Mouse (Mus musculus): Measurements from ENCODE around the gene Eno1.
"Not testable (repeated sequence)": the region's sequence is repeated elsewhere in the genome, so short reads cannot be mapped to it uniquely, and the experiment has no call there.

The Eno1 gene

GRCm38 (mm10) chr4:150250549-150251422 lies 14.3 kb downstream of the Eno1 start:
- DNase-seq: no peak

DNA sequence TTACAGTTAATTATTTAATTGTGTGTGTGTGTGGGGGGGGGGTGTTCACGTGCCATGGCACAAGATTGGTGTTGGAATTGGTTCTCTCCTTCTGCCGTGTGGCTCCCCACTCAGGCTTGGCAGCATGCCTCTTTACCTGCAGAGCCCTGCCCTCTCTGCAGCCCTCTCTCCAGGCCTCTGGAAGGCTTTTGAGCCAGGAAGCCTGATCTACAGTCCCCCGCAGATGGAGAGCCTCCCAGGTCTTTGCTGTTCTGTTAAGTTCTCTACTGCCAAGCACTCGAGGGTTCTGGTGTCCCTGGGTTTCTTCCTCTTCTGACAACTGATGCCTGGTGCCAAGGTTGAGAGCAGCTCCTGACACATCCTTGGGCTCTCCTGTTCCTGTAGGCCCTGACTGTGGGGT lies 17.9 kb downstream of the Eno1 start:
- no peak for DNase-seq

DNA sequence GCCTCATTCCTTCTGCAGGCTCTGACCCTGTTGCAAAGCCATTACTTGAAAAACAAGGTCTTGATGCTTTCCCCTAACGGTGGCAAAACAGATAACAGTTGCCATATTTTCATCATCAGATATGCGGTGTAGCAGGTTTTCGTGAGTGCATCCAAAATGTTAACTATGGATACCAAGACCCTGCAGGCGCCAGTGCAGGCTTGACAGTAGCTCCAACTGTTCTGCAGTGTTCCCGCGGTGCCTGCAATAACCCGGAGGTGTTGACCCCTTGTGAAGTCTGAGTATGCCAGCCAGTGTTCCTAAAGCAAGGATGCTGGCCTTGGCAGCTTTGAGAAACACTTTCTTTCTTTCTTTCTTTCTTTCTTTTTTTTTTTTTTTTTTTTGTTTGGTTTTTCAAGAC lies 18.7 kb downstream of the Eno1 start:
- no peak for DNase-seq

- peak; percentile 56 to 64 for DNase-seq
These were observed 21.0 kb downstream of the Eno1 start for GRCm38 (mm10) chr4:150257252-150258204.

DNA sequence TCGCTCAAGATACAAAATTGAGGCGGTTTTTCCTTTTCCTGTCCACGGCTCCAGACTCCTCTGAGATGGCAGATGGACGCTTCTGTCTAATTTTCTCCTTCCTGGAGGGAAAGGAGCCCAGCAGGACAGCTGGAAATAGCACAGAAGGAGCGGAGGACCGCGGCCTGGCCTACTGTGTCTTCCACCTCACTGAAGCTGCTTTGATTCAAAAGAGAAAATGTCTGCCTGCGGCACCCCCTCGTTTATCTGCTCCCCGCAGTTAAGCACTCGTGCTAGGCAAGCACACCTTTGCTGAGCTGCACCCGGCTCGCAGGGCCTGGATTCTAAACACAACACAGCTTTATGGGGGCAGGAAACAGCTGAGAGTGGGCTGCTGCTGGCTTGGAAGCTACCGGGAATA lies 21.9 kb downstream of the Eno1 start:
- no peak for DNase-seq

- no peak for DNase-seq
These were observed 23.1 kb downstream of the Eno1 start for GRCm38 (mm10) chr4:150259577-150259976.

DNA sequence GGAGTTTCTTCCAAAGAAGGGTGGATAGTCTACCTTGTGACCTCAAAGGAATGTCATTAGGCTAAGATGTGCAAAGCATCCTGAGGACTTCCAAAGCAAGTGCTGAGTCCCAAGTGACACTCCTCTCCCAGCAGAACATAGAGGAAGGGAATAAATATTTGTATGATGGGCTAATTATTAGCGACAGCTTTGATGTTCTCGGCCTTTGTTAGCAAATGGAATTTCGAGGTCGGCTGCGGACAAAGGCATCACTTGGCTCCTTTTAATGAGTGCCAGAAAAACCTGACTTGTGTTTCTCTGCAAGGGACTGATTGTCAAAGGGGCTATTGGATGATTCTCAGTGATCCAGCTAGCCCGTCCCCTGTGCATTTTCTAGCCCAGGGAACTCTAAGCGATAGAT lies 23.6 kb downstream of the Eno1 start:
- DNase-seq: no peak

- DNase-seq: no peak
These were observed 24.2 kb downstream of the Eno1 start for GRCm38 (mm10) chr4:150260745-150261144.

DNA sequence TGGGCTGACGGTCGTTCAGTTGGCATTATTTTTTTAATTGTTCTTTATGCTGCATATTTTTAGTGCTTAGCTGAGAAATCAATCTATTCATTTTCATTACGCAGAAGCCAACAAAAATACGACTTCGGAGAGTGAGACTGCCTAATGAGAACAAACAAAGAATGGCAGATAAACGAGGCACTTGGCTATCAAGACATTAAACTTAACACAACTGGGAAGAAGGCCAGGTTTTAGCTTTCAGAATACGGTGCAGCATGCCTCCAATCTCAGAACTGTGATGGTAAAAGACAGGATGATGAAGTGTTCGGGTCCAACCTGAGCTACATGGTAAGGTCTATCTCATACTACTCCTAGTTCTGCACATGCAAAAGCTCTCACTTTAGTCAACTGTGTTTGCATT lies 25.8 kb downstream of the Eno1 start:
- no peak for DNase-seq

- no peak for DNase-seq
These were observed 28.4 kb downstream of the Eno1 start for GRCm38 (mm10) chr4:150264903-150265302.

GRCm38 (mm10) chr4:150265471-150265870 lies 28.9 kb downstream of the Eno1 start:
- no peak for DNase-seq

GRCm38 (mm10) chr4:150266655-150267223 lies 30.2 kb downstream of the Eno1 start:
- DNase-seq: no peak

DNA sequence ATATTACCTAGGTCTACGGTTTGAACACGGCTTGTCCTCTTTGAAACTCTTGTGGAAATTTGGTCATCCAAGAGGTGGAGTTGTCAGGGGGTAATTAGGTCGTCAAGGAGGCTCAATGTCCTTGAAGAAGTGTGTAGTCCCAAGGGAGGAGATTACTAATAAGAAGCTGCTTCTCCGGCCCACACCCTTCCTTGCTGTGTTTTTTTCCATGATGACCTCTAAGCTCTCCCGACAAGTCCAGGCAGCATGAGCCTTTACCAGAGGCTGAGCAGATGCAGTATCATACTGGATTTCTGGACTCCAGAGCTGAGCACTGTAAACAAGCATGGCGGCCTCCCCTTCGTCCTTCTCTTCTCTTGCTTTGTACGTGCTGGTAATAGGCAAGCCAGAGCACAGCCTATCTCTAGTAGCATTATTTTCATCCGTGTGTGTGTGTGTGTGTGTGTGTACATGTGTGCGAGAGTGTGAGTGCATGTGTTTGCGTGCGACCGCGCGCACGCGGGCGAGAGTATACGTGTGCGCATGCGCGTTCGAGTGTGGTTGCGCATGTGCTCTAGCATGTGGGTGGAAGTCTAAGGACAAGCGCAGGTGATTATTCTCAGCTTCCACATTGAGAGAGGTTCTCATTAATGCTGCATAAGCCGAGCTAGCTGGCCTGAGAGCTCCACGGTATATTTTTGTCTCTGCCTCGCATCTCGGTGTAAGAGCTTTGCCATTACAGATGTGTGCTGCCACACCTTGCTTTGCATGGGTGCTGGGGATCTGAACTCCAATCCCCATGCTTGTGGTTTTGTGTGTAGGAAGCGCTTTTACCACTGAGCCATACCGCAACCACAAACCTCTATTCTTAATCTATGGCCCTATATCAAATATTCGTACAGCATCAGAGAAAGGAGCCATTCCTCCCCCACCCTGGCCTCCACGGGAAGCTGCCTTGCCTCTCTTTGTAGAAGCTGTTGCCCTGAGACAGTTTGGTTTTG lies 32.4 kb downstream of the Eno1 start:
- peak; percentile 30 to 40 for DNase-seq

GRCm38 (mm10) chr4:150269679-150270078 lies 33.2 kb downstream of the Eno1 start:
- no peak for DNase-seq

- DNase-seq: not testable (repeated sequence)
These were observed 34.2 kb downstream of the Eno1 start for GRCm38 (mm10) chr4:150270718-150271117.

DNA sequence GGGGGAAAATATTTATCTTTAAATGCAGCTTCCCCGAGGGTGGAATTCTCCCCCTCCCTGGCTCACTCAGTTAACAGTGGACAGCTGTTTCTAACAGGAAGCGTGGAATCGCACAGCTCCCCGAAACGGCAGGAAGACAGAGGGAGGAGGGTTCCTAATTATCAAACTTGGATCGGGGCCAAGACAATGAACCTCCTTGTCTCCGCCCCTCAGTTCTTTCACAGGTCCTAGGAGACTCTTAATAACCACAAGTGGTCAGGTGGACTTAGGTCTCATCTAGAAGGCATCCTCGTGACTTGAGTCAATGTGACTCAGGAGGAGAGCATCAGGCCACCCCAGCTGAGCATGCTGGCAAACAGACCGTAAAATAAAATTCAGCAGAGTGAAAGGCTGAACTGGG lies 36.2 kb downstream of the Eno1 start:
- DNase-seq: no peak

DNA sequence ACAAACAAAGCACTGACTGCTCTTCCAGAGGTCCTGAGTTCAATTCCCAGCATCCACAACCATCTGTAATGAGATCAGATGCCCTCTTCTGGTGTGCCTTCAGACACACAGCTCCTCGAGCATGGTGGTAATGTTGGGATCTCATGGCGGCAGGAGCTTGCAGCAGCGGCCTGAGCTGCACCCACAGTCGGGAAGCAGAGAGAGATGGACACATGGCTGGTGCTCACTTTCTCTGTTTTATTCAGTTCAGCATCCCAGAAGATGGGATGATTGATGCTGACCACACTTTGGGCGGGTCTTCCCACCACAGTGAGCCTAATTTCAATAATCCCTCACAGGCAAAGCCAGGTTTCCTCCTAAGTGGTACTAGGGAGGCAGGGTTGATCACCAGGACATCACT lies 39.0 kb downstream of the Eno1 start:
- no peak for DNase-seq

GRCm38 (mm10) chr4:150279336-150279735 lies 42.8 kb downstream of the Eno1 start:
- DNase-seq: not testable (repeated sequence)

DNA sequence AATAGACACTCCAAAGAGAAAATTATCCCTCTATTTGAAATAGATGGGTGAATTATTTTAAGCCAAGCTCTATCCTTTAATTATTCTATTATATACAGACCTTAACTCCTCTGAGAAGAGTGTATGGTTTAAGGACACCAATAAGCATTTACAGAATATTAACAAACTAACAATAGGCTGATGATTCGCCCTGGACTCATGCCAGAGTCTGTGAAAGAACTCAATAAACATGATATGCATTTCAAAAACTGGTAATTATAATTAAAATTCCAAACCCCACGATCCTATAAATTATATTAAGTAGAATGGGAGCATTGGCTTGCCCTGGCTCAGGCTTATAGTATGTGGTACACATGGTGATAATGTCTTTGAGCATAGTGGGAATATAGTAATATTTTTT lies 43.5 kb downstream of the Eno1 start:
- no peak for DNase-seq

DNA sequence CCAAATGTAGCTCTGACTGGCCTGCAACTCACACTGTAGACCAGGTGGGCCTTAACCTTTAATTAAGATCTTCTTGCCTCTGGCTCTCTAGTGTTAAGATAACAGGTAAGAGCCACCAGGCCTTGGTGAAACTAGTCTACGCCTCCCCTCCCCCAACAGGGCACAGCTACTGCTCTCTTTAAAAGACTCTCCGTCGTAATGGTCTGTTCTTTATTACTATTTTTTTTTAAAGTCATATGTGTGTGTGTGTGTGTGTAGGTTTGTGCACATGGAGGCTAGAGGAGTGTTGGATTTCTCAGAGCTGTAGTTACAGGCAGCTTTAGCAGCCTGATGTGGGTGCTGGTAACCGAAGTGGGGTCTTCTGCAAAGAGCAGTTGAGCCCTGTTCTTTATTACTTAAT lies 43.9 kb downstream of the Eno1 start:
- DNase-seq: no peak

GRCm38 (mm10) chr4:150281018-150281761 lies 44.7 kb downstream of the Eno1 start, which contains the start of gene Rere:
TSS of gene Rere (plus strand) at chr4:150281646.
- peak; percentile 97 to 99 for DNase-seq

All from thymus, postnatal 36 days (tissue).